Mouse (Mus musculus) T-cell, adult 2 months (primary cell): Measurements from ENCODE around the gene Nlgn1.

Source experiments
- DNase-seq: peaks from one replicate; pipeline ENCODE4 v3.0.0; 2022; ENCODE audit warnings: low spot score

The Nlgn1 gene

GRCm38 (mm10) chr3:25807559-25807958 is 524.7 kb downstream of the Nlgn1 start:
- DNase-seq = no peak

GRCm38 (mm10) chr3:25781651-25782050 is 550.6 kb downstream of the Nlgn1 start:
- DNase-seq = no peak

- DNase-seq = no peak
Measured at GRCm38 (mm10) chr3:25775437-25775836, 556.8 kb downstream of the Nlgn1 start.

- no peak for DNase-seq
Measured at GRCm38 (mm10) chr3:25773908-25774307, 558.4 kb downstream of the Nlgn1 start.

- no peak for DNase-seq
Measured at GRCm38 (mm10) chr3:25773467-25773866, 558.8 kb downstream of the Nlgn1 start.

GRCm38 (mm10) chr3:25763689-25764088 is 568.6 kb downstream of the Nlgn1 start:
- no peak for DNase-seq

- no peak for DNase-seq
Measured at GRCm38 (mm10) chr3:25757813-25758212, 574.4 kb downstream of the Nlgn1 start.

- no peak for DNase-seq
Measured at GRCm38 (mm10) chr3:25724111-25724510, 608.1 kb downstream of the Nlgn1 start.

- no peak for DNase-seq
Measured at GRCm38 (mm10) chr3:25721464-25721863, 610.8 kb downstream of the Nlgn1 start.

GRCm38 (mm10) chr3:25707380-25707779 is 624.9 kb downstream of the Nlgn1 start:
- no peak for DNase-seq

GRCm38 (mm10) chr3:25697231-25697630 is 635.0 kb downstream of the Nlgn1 start:
- DNase-seq = no peak

GRCm38 (mm10) chr3:25688789-25689464 is 643.3 kb downstream of the Nlgn1 start:
- no peak for DNase-seq

GRCm38 (mm10) chr3:25683696-25684095 is 648.6 kb downstream of the Nlgn1 start:
- no peak for DNase-seq

- DNase-seq = no peak
Measured at GRCm38 (mm10) chr3:25679373-25679772, 652.9 kb downstream of the Nlgn1 start.

GRCm38 (mm10) chr3:25675888-25676287 is 656.4 kb downstream of the Nlgn1 start:
- no peak for DNase-seq

GRCm38 (mm10) chr3:25675069-25675468 is 657.2 kb downstream of the Nlgn1 start:
- DNase-seq = no peak

GRCm38 (mm10) chr3:25673408-25673807 is 658.9 kb downstream of the Nlgn1 start:
- no peak for DNase-seq

- no peak for DNase-seq
Measured at GRCm38 (mm10) chr3:25672779-25673178, 659.5 kb downstream of the Nlgn1 start.

GRCm38 (mm10) chr3:25663464-25663863 is 668.8 kb downstream of the Nlgn1 start:
- DNase-seq = no peak

GRCm38 (mm10) chr3:25660285-25660684 is 672.0 kb downstream of the Nlgn1 start:
- no peak for DNase-seq

- no peak for DNase-seq
Measured at GRCm38 (mm10) chr3:25658006-25658405, 674.3 kb downstream of the Nlgn1 start.

- no peak for DNase-seq
Measured at GRCm38 (mm10) chr3:25657074-25657473, 675.2 kb downstream of the Nlgn1 start.

GRCm38 (mm10) chr3:25653010-25653409 is 679.2 kb downstream of the Nlgn1 start:
- no peak for DNase-seq
